Mouse (Mus musculus): ENCODE data around the gene Tceanc2. TPM values are rescaled to one million over a fixed set of nuclear protein-coding genes. Genes with fewer than 3 reads are reported as not detected.

The Tceanc2 gene
- polyA plus RNA-seq, 1 experiment: 10.0 TPM

DNA sequence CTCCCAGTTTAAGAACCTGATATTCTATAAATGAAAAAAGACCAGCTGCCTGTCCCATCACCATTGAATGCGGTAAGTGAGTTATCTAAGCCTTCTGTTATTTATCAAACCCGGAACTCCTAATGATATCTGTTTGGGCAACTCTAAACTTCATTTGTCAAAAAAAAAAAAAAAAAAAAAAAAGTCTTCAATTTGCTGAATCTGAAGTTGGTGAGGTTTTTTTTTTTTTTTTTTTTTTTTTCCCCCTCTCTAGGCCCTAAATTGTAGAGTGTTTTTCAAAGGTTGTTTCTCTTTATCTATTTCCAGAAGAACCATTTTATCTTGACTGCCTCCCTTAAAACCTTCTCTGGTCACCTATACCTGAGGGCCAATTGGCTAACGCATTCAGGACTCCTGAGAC, 44.0 kb downstream of the Tceanc2 start:
- TF ChIP-seq CTCF (IDR thresholded peaks at IDR 0.05; ENCODE audit: borderline replicate concordance, insufficient read depth, low read depth, low read length) (no peak), POLR2A (IDR thresholded peaks at IDR 0.05; ENCODE audit: borderline replicate concordance, insufficient read depth, low read length) (no peak)
- Histone ChIP-seq H3K4me1 (ENCODE audit: control insufficient read depth, insufficient read depth, low read length) (no peaks in the 10 kb centered on the region), H3K27ac (ENCODE audit: insufficient read depth, low read length) (no peak overlapping the region), H3K4me3 (replicated peaks; ENCODE audit: insufficient read depth, low read depth, low read length) (no peak overlapping the region), H3K27me3 (ENCODE audit: control insufficient read depth, insufficient read depth, low read length) (no peaks in the 10 kb centered on the region)
- DNase-seq: no peak
- WGBS: 94% methylated on average over 3 of the region's 3 CpGs

DNA sequence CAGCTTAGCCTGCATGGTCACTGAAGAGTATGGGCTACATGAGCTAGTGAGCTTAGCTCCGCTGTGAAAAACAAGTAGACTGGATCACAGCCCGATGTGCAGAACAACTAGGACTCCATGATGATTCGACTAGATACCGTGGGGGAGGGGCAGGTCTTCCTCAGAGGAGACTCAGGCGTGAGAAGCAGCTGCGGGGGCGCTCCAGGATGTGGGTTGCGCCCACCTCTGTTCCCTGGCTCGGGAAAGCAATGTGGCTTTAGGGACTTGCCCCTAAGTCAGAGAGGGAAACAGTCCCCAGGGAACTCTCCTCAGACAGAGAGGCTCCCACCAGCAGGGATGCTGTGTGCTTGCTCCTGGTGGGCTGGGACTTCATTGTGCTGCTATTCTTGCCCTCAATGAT, 48.4 kb downstream of the Tceanc2 start:
- Histone ChIP-seq H3K27ac (ENCODE audit: insufficient read depth, low read length) (no peak overlapping the region), H3K27me3 (ENCODE audit: control insufficient read depth, insufficient read depth, low read length) (no peaks in the 10 kb centered on the region), H3K4me3 (replicated peaks; ENCODE audit: insufficient read depth, low read depth, low read length) (no peak overlapping the region), H3K4me1 (ENCODE audit: control insufficient read depth, insufficient read depth, low read length) (peaks cover 11% of the 10 kb centered on the region)
- TF ChIP-seq POLR2A (IDR thresholded peaks at IDR 0.05; ENCODE audit: borderline replicate concordance, insufficient read depth, low read length) (no peak), CTCF (IDR thresholded peaks at IDR 0.05; ENCODE audit: borderline replicate concordance, insufficient read depth, low read depth, low read length) (no peak)
- DNase-seq: no peak
- 44% methylated on average over 9 of the region's 9 CpGs for WGBS

DNA sequence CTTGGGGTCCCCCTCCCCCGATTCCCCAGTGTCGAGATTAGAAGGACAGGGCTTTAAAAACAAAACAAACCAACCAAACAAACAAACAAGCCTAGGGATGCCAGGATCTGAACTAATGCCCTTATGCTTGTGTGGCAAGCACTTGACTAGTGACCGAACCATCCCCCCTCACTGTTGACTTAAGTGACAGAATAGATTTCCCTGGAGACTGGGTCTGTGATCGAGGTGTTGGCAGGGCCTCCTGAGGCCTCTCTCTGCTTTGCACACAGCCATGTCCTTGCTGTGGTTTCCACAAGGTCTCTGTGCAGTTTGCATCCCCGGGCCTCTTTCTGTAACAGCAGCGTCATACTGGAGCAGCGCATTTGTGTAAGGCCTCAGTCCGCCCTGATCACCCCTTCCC, 49.5 kb downstream of the Tceanc2 start:
- DNase-seq: no peak
- Histone ChIP-seq H3K4me3 (replicated peaks; ENCODE audit: insufficient read depth, low read depth, low read length) (no peak overlapping the region), H3K4me1 (ENCODE audit: control insufficient read depth, insufficient read depth, low read length) (peaks cover 15% of the 10 kb centered on the region), H3K27ac (ENCODE audit: insufficient read depth, low read length) (no peak overlapping the region), H3K27me3 (ENCODE audit: control insufficient read depth, insufficient read depth, low read length) (no peaks in the 10 kb centered on the region)
- no peak for TF ChIP-seq POLR2A (IDR thresholded peaks at IDR 0.05; ENCODE audit: borderline replicate concordance, insufficient read depth, low read length)
- no peak for TF ChIP-seq CTCF (IDR thresholded peaks at IDR 0.05; ENCODE audit: borderline replicate concordance, insufficient read depth, low read depth, low read length)
- WGBS: 86% methylated on average over 8 of the region's 8 CpGs

DNA sequence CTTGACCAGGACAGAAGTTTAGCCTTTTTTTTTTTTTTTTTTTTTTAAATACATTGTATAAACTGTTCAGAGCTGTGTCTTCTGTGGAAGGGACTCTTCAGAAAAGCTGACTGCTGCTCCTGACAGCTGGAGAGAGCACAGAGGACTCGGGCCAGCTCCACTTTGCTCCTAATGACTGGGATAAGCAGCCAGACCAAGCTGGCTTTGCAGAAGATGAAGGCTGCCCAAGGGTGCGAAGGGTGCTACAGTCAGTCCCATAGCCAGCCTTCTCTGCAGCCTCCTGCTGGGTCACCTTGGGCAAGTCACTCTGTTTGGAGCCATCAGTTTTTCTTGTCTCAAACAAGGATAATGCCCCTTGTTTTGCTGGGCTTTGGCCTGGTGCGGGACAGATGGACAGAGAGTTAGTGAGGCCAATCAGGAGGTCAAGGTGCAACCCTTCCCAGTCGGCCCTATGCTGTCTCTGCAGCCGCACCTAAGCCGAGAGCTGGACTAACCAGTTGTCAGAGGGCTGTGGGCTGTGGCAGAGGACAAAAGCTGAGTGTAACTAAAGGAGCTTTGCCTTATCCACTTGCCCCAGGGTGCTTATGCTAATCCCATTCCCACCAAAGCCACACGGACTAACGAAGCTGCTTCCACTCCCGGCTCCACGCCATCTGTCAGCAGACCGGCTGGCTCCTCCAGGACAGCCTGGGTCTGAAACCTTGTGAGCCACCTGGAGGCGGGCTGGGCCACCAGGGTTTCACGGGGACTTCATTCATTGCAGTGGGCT, 50.8 kb downstream of the Tceanc2 start:
- H3K27ac ChIP-seq (ENCODE audit: insufficient read depth, low read length): no peak overlapping the region
- WGBS: 26% methylated on average over 13 of the region's 13 CpGs
- H3K4me1 ChIP-seq (ENCODE audit: control insufficient read depth, insufficient read depth, low read length): peaks cover 15% of the 10 kb centered on the region
- TF ChIP-seq CTCF (IDR thresholded peaks at IDR 0.05; ENCODE audit: borderline replicate concordance, insufficient read depth, low read depth, low read length) (peak; percentile 25; the same call in 1 of the 2 replicates), POLR2A (IDR thresholded peaks at IDR 0.05; ENCODE audit: borderline replicate concordance, insufficient read depth, low read length) (no peak)
- H3K4me3 ChIP-seq (replicated peaks; ENCODE audit: insufficient read depth, low read depth, low read length): no peak overlapping the region
- H3K27me3 ChIP-seq (ENCODE audit: control insufficient read depth, insufficient read depth, low read length): no peaks in the 10 kb centered on the region
- peak; percentile 55 to 63 for DNase-seq

DNA sequence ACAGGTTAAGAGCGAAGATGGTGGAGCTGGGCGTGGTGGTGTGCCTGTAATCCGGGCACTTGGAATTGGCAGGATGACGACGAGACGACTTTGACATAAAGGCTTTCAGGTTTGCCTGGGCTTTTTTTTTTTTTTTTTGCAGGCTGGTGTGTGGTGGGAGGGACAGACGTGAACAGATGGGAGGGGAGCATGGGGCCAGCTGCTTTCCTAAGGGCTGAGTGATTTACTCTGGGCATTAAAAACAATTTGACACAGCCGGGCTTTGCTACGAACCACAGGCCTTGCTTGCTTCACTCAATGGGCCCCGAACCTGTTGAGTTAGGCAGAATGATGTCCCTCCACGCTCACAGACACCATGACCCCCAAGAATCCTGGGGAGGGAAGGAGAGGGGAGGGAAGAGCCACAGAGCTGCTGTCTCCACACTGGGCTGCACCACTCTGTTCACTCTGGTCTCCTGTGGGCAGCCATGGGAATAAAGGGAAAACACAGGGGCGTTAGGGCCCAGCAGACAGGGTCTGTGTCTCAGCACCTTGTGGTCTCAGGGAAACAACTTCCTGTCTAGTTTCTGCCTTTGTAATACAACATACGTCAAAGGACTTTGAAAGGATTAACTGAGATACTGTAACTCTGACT, 51.9 kb downstream of the Tceanc2 start:
- 81% methylated on average over 13 of the region's 13 CpGs for WGBS
- Histone ChIP-seq H3K27me3 (ENCODE audit: control insufficient read depth, insufficient read depth, low read length) (no peaks in the 10 kb centered on the region), H3K4me1 (ENCODE audit: control insufficient read depth, insufficient read depth, low read length) (peaks cover 15% of the 10 kb centered on the region), H3K4me3 (replicated peaks; ENCODE audit: insufficient read depth, low read depth, low read length) (no peak overlapping the region), H3K27ac (ENCODE audit: insufficient read depth, low read length) (no peak overlapping the region)
- no peak for DNase-seq
- TF ChIP-seq CTCF (IDR thresholded peaks at IDR 0.05; ENCODE audit: borderline replicate concordance, insufficient read depth, low read depth, low read length): no peak
- no peak for TF ChIP-seq POLR2A (IDR thresholded peaks at IDR 0.05; ENCODE audit: borderline replicate concordance, insufficient read depth, low read length)

DNA sequence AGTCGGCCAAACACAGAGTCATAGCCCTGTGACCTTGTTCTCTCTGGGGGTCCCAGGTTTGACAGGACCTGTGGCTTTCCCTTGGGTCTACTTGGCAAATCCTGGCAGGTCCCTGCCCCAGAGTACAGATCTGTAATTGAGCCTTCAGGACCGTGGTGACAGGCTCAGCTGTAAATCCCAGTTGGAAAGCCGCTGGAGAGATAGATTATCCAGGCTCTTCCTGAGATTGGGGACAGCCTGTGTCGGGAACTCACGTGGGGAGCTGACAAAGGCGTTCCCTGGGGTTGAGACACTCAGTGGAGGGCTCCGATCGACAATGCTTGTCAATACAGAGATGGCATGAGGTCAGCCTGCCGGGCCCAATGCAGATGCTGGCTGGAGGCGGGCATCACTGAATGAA, 52.5 kb downstream of the Tceanc2 start:
- Histone ChIP-seq H3K4me1 (ENCODE audit: control insufficient read depth, insufficient read depth, low read length) (peaks cover 15% of the 10 kb centered on the region), H3K4me3 (replicated peaks; ENCODE audit: insufficient read depth, low read depth, low read length) (no peak overlapping the region), H3K27ac (ENCODE audit: insufficient read depth, low read length) (no peak overlapping the region), H3K27me3 (ENCODE audit: control insufficient read depth, insufficient read depth, low read length) (no peaks in the 10 kb centered on the region)
- no peak for DNase-seq
- no peak for TF ChIP-seq CTCF (IDR thresholded peaks at IDR 0.05; ENCODE audit: borderline replicate concordance, insufficient read depth, low read depth, low read length)
- no peak for TF ChIP-seq POLR2A (IDR thresholded peaks at IDR 0.05; ENCODE audit: borderline replicate concordance, insufficient read depth, low read length)
- 76% methylated on average over 10 of the region's 10 CpGs for WGBS

DNA sequence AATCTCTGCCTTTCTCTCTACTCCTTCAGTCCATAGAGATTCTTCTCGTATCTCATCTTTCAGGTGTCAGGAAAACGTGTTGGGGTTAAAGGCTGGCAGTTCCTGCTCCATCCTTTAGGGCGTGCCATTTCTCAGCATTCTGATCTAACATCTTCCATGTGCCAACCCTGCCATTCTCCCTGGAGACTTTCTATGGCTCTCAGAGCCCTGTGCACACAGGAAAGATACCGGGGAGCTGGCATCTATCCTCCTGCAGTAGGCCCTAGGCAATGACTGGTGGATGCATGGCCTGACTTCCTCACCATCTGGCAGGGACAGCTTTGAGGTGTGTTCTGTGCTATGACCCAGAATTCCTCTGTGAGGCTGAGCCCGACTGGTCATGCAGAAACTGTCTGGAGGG, 53.8 kb downstream of the Tceanc2 start:
- H3K4me1 ChIP-seq (ENCODE audit: control insufficient read depth, insufficient read depth, low read length): peaks cover 15% of the 10 kb centered on the region
- no peak overlapping the region for H3K27ac ChIP-seq (ENCODE audit: insufficient read depth, low read length)
- H3K4me3 ChIP-seq (replicated peaks; ENCODE audit: insufficient read depth, low read depth, low read length): no peak overlapping the region
- 34% methylated on average over 5 of the region's 5 CpGs for WGBS
- peak; percentile 29 to 32 for DNase-seq
- no peak for TF ChIP-seq POLR2A (IDR thresholded peaks at IDR 0.05; ENCODE audit: borderline replicate concordance, insufficient read depth, low read length)
- TF ChIP-seq CTCF (IDR thresholded peaks at IDR 0.05; ENCODE audit: borderline replicate concordance, insufficient read depth, low read depth, low read length): 0 out of 2 replicates have a peak, but pooled peaks have one; percentile 15
- no peaks in the 10 kb centered on the region for H3K27me3 ChIP-seq (ENCODE audit: control insufficient read depth, insufficient read depth, low read length)

DNA sequence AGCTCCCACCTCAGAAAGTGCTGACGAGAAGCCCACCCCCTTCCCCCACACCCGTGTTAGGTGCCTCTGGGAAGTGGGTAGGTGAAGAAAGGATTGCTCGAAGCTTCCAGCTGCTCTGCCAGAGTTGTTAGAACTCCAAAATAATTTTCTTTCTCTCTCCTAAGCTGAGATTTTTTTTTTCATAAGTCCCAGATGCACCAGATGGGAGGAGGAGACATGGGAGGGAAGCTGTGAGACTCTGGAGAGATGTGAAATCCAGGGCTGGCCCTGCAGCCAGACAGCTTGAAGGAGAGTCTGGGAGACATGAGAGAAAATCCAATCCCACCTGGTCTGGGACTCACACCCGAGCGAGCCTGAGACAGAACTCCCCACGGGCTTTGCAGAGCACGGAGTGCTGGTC, 54.5 kb downstream of the Tceanc2 start:
- H3K4me1 ChIP-seq (ENCODE audit: control insufficient read depth, insufficient read depth, low read length): peaks cover 15% of the 10 kb centered on the region
- H3K27ac ChIP-seq (ENCODE audit: insufficient read depth, low read length): no peak overlapping the region
- H3K27me3 ChIP-seq (ENCODE audit: control insufficient read depth, insufficient read depth, low read length): no peaks in the 10 kb centered on the region
- DNase-seq: no peak
- 73% methylated on average over 7 of the region's 7 CpGs for WGBS
- TF ChIP-seq POLR2A (IDR thresholded peaks at IDR 0.05; ENCODE audit: borderline replicate concordance, insufficient read depth, low read length) (no peak), CTCF (IDR thresholded peaks at IDR 0.05; ENCODE audit: borderline replicate concordance, insufficient read depth, low read depth, low read length) (no peak)
- H3K4me3 ChIP-seq (replicated peaks; ENCODE audit: insufficient read depth, low read depth, low read length): no peak overlapping the region

Measured in cerebellum, adult 2 months (tissue).